Mouse (Mus musculus) bone marrow, adult 2 months (tissue): ENCODE measurements around the gene Rabggtb.

ENCODE experiments used
- CTCF ChIP-seq: fragments of 200-500 bp; IDR thresholded peaks from 2 replicates; pipeline ENCODE4 v1.5.1; 2011; ENCODE audit warnings: low read length, control low read depth; ENCODE audit not compliant: control insufficient read depth, insufficient read depth
- POLR2A ChIP-seq: fragments of 200-500 bp; IDR thresholded peaks from 2 replicates; pipeline ENCODE4 v1.6.1; 2011; ENCODE audit warnings: low read depth, mild to moderate bottlenecking, control low read depth, low read length, borderline replicate concordance; ENCODE audit not compliant: control insufficient read depth

GRCm38 (mm10) chr3:153948176-153948575 lies 35.4 kb upstream of the Rabggtb start:
- TF ChIP-seq POLR2A (no peak), CTCF (no peak)
